Comparison of ENCODE assay signal across 13 mouse cellular contexts in genomic region chr2:143117453-143117852, GRCm38 (mm10). TPM values are rescaled to one million over a fixed set of nuclear protein-coding genes. Genes with fewer than 3 reads are reported as not detected.
A peak's percentile ranks its signal among the peaks of the same experiment; 100 is the strongest.
DNase-seq lines count a peak whose midpoint lies in the region; TF ChIP-seq lines count a peak whose summit lies in the region.
"Had no signal": no experiment of that assay in that cellular context is flagged by ENCODE, and none has a peak within 500 bp of the region (broad histone marks: within the 10 kb centered on the region; RNA-seq: fewer than 3 reads in every experiment).

No protein-coding gene starts in this region.

- intact Hi-C loops in gastrocnemius, adult 2 months (cut with DNase I): no loop called here
- intact Hi-C loops in heart, postnatal 10 days (cut with DNase I): loop anchor here (10.0 kb wide), 1 partner anchor 1337 kb away; no protein-coding TSS in a partner anchor
- intact Hi-C loops in gastrocnemius, postnatal 14 days (cut with DNase I; ENCODE audit: low total_unique reads): no loop called here

- DNase-seq in gastrocnemius, adult 2 months: no peak
- no peak for DNase-seq in gastrocnemius, adult 18-20 months (ENCODE audit: low spot score)
- peak; percentile 71 for DNase-seq in 3T3-L1 (ENCODE audit: low read depth, low spot score)
- DNase-seq in adrenal gland, postnatal 14 days: peak; percentile 22
- DNase-seq in heart, postnatal 10 days: peak; percentile 12 to 13
- no peak for DNase-seq in Muller cell, postnatal 12 days (ENCODE audit: inconsistent ontology term)
- no peak for DNase-seq in kidney, adult 8-10 months
- no peak for DNase-seq in gastrocnemius, postnatal 14 days

- H3K4me3 ChIP-seq in gastrocnemius, adult 2 months: no peak overlapping the region
- H3K4me3 ChIP-seq: embryonic facial prominence, embryonic 13.5 days; hindbrain, embryonic 13.5 days; limb, embryonic 12.5 days; megakaryocyte, embryonic 14.5 days had no signal

- TF ChIP-seq CTCF in gastrocnemius, adult 2 months (IDR thresholded peaks at IDR 0.05): peak; percentile 36; the same call in 1 of the 2 replicates

- no peak overlapping the region for H3K27ac ChIP-seq in gastrocnemius, adult 2 months
- H3K27ac ChIP-seq: embryonic facial prominence, embryonic 13.5 days; hindbrain, embryonic 13.5 days; limb, embryonic 12.5 days had no signal

RNA-seq across cellular contexts. Expression of gene Otor, which starts 39.2 kb away (rescaled TPM):
- total RNA-seq in gastrocnemius, adult 2 months (2021): not detected
- total RNA-seq in gastrocnemius, adult 18-20 months (2021): not detected
- not detected in 2 replicates for total RNA-seq in adrenal gland, postnatal 14 days (2021)
- not detected for total RNA-seq in heart, postnatal 10 days (2021)
- total RNA-seq in gastrocnemius, postnatal 14 days (2021): not detected
- total RNA-seq: MEL had no signal

RNA-seq across cellular contexts. Expression of gene Snrpb2, which starts 54.6 kb away (rescaled TPM):
- total RNA-seq in gastrocnemius, adult 2 months (2021): 10 to 100 TPM; 16.0 to 20.4 TPM
- 10 to 100 TPM; 15.6 to 19.2 TPM for total RNA-seq in gastrocnemius, adult 18-20 months (2021)
- 41.9 and 52.5 TPM in 2 replicates for total RNA-seq in adrenal gland, postnatal 14 days (2021)
- total RNA-seq in heart, postnatal 10 days (2021): 10 to 100 TPM; 29.7 to 32.5 TPM
- total RNA-seq in gastrocnemius, postnatal 14 days (2021): 10 to 100 TPM; 15.2 to 21.2 TPM

Comparison
In these comparisons a context has a peak if more than half of its experiments do, and no peak if none do; other contexts are left out.
1. DNase-seq: peak in 3T3-L1 (single experiment), adrenal gland, postnatal 14 days (single experiment) and heart, postnatal 10 days (2 of 2); none in gastrocnemius, adult 2 months (single experiment), gastrocnemius, adult 18-20 months (single experiment), Muller cell, postnatal 12 days (single experiment), kidney, adult 8-10 months (0 of 2) and gastrocnemius, postnatal 14 days (single experiment).